Mouse (Mus musculus) stomach, postnatal 0 days (tissue): ENCODE measurements around the gene Nckipsd. TPM values are rescaled to one million over a fixed set of nuclear protein-coding genes. Genes with fewer than 3 reads are reported as not detected.
A peak's percentile ranks its signal among the peaks of the same experiment; 100 is the strongest.

ENCODE experiments used
- ATAC-seq: fragments of 200-750 bp; cut with Nextera tagmentation; 2 replicates; pipeline ENCODE4 v1.8.0; 2017; ENCODE audit not compliant: low FRiP score, low TSS enrichment
- DNase-seq: peaks from one replicate; pipeline ENCODE4 v3.0.0-alpha.2; 2016; ENCODE audit warnings: low spot score
- H3K27ac ChIP-seq: fragments of 300-500 bp; sonication (generic); replicated peaks from 2 replicates; pipeline ENCODE4 v1.5.1; 2014; ENCODE audit warnings: mild to moderate bottlenecking, control low read depth
- H3K27me3 ChIP-seq: fragments of 300-500 bp; sonication (generic); 2 replicates; pipeline ENCODE4 v1.6.1; 2014; ENCODE audit warnings: low read length; ENCODE audit not compliant: control insufficient read depth, insufficient read depth
- H3K36me3 ChIP-seq: fragments of 300-500 bp; sonication (generic); 2 replicates; pipeline ENCODE4 v1.6.1; 2014; ENCODE audit warnings: low read length, mixed read lengths; ENCODE audit not compliant: control insufficient read depth, insufficient read depth
- H3K4me1 ChIP-seq: fragments of 300-500 bp; sonication (generic); replicated peaks from 2 replicates; pipeline ENCODE4 v1.6.1; 2014; ENCODE audit warnings: antibody characterized with exemption; ENCODE audit not compliant: control insufficient read depth, insufficient read depth
- H3K4me2 ChIP-seq: fragments of 300-500 bp; sonication (generic); replicated peaks from 2 replicates; pipeline ENCODE4 v1.6.1; 2014; ENCODE audit warnings: low read depth, mild to moderate bottlenecking, control low read depth, moderate library complexity
- H3K4me3 ChIP-seq: fragments of 300-500 bp; sonication (generic); 2 replicates; pipeline ENCODE4 v1.5.1; 2014; ENCODE audit warnings: low read depth, low read length, control low read depth
- H3K9ac ChIP-seq: fragments of 300-500 bp; sonication (generic); 2 replicates; pipeline ENCODE4 v1.6.1; 2014; ENCODE audit warnings: mild to moderate bottlenecking, low read length, control low read depth, mixed read lengths
- H3K9me3 ChIP-seq: fragments of 300-500 bp; sonication (generic); 2 replicates; pipeline ENCODE4 v1.6.1; 2016; ENCODE audit warnings: low read length; ENCODE audit not compliant: control insufficient read depth
- CTCF ChIP-seq: IDR thresholded peaks from 2 replicates; pipeline ENCODE4 v1.5.1; 2016; ENCODE audit warnings: antibody characterized with exemption, low read depth, mild to moderate bottlenecking, moderate library complexity
- EP300 ChIP-seq: optimal IDR thresholded peaks from 2 replicates; pipeline ENCODE3; 2016; ENCODE audit warnings: antibody characterized with exemption
- WGBS: fragments of 180-500 bp; shearing (Covaris S2); extraction: QIAGEN DNeasy Blood & Tissue Kit; methylation state at CpG from one replicate; pipeline ENCODE4 v1.1.7; 2014; 5-methylcytosine and 5-hydroxymethylcytosine counted together
- polyA plus RNA-seq: library from polyadenylated mRNA; unstranded; fragments of >200 nt; fragmentation: Nextera tagmentation; extraction: Ambion mirVana; gene quantifications from 2 replicates; pipeline ENCODE4 v1.2.1, GENCODE M21; 2015

Nckipsd gene
- polyA plus RNA-seq, 1 experiment from 2014 or later, result 7.9 TPM

DNA sequence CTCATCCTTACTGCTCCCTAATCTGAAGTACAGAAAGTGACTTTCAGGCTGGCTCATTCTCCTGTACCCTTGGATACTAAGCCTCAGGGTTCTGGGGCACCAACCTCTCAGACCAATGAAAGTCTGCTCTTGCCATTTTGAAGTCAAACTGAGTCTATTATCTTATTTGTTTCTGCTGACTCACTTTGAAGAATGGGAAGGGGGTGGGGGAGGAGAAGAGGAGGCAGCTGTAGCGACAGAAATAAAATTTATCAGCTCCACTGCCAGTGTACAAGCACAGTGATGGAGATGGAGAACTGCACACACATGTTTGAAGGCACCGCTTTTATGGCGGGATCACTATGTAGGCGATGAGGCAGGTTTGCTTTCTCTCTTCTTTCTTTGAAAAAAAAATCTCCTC is 30.9 kb upstream of the Nckipsd start:
- Histone ChIP-seq H3K4me3 (no peak overlapping the region), H3K27ac (no peak overlapping the region), H3K9me3 (no peaks in the 10 kb centered on the region), H3K4me1 (peaks cover 4% of the 10 kb centered on the region; the same call in 1 of the 2 replicates), H3K4me2 (no peak overlapping the region), H3K36me3 (no peaks in the 10 kb centered on the region), H3K27me3 (no peaks in the 10 kb centered on the region), H3K9ac (no peak overlapping the region)
- DNase-seq, result no peak
- 73% methylated on average over 4 of the region's 4 CpGs for WGBS
- no peak for TF ChIP-seq CTCF
- TF ChIP-seq EP300, result no peak
- no peak for ATAC-seq

DNA sequence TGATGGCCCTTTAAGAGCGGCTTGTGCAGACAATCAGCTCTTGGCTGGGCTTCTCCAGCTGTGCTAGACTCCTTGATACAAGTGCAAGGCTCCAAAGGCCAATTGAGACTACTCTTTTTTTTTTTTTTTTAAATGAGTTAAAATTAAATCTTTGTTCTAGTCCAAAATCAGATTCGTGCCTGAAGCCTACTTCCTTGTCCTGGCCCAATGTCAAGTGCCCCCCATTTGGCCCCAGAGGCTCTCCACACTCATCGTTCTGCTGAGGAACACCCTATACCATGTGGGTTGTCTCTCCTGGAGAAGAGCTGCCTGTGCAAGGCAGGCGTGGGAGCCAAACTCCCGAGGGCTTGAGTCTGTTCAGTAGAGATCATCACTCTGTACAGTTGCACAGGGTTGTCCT is 27.2 kb upstream of the Nckipsd start:
- H3K4me3 ChIP-seq, result no peak overlapping the region
- ATAC-seq (no peak), DNase-seq (no peak)
- H3K27ac ChIP-seq, result no peak overlapping the region
- no peaks in the 10 kb centered on the region; the same call in none of the 2 replicates for H3K4me1 ChIP-seq
- no peak overlapping the region for H3K9ac ChIP-seq
- TF ChIP-seq CTCF (no peak), EP300 (no peak)
- H3K27me3 ChIP-seq, result no peaks in the 10 kb centered on the region
- 37% methylated on average over 5 of the region's 5 CpGs for WGBS
- no peaks in the 10 kb centered on the region for H3K9me3 ChIP-seq
- no peak overlapping the region for H3K4me2 ChIP-seq
- H3K36me3 ChIP-seq, result no peaks in the 10 kb centered on the region

DNA sequence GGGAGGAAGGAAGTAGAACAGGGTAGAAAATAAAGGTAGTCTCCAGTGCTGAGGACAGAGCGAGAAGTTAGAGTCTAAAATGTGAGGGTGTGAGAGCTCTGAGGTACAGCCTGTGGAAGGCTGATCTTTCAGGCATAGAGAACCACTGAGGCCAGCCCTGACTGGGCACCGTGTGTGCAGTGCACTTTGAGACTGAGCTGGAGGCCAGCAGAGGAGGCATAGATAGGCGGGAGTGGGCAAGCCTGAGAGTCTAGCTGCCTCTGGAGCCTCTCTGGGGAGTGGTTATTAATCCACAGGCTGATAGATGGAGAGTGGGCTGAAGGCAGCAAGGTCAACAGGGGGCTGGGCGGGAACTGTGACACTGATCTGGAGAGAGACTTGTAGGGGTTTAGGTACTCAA is 26.3 kb upstream of the Nckipsd start:
- Histone ChIP-seq H3K27ac (no peak overlapping the region), H3K27me3 (no peaks in the 10 kb centered on the region), H3K9me3 (no peaks in the 10 kb centered on the region), H3K4me2 (no peak overlapping the region), H3K9ac (no peak overlapping the region), H3K4me1 (no peaks in the 10 kb centered on the region; the same call in none of the 2 replicates), H3K4me3 (no peak overlapping the region), H3K36me3 (no peaks in the 10 kb centered on the region)
- no peak for ATAC-seq
- TF ChIP-seq CTCF (no peak), EP300 (no peak)
- DNase-seq, result no peak
- WGBS, result 50% methylated on average over 4 of the region's 4 CpGs

DNA sequence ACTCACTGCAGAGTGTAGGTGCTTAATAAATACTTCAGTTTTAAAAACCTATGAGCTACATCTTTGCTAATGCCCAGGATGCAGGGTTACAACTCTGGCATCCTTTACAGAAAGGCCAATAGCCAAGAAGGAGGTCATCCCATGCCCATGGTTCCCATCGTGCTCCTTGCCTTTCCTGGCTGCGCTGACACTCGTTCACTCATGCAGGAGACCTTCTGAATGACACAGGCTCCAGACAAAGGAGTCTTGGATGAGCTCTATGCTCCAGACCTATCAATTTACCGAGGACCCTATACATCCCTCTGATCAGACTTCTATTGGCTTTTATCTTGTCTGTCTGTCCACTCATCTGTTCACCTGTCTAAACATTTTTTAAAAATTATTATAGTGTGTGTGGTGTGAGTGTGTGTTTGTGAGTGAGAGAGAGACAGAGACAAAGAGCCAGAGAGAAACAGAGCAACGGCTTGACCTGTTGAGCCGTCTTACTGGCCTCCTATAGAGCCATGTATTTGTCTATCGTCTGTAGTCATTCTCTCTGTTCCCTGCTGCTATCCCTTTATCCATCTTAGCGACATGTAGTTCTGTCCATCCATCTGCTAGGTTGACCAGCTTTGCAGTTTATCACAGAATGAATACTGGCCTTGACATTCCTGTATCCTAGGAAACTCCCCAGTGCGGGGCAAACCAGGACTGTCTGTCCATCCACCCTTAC is 25.2 kb upstream of the Nckipsd start:
- 0 out of 2 replicates have a peak overlapping the region, but pooled peaks have one; percentile 41 for H3K9ac ChIP-seq
- ATAC-seq, result no peak; the same call in 1 of the 2 replicates
- peak overlapping the region; percentile 81 for H3K4me3 ChIP-seq
- peak overlapping the region; percentile 70 for H3K4me2 ChIP-seq
- TF ChIP-seq CTCF (no peak), EP300 (no peak)
- 25% methylated on average over 9 of the region's 9 CpGs for WGBS
- DNase-seq, result no peak
- H3K9me3 ChIP-seq, result no peaks in the 10 kb centered on the region
- no peaks in the 10 kb centered on the region for H3K27me3 ChIP-seq
- no peaks in the 10 kb centered on the region; the same call in none of the 2 replicates for H3K4me1 ChIP-seq
- H3K36me3 ChIP-seq, result no peaks in the 10 kb centered on the region
- peak overlapping the region; percentile 58; the same call in 1 of the 2 replicates for H3K27ac ChIP-seq

DNA sequence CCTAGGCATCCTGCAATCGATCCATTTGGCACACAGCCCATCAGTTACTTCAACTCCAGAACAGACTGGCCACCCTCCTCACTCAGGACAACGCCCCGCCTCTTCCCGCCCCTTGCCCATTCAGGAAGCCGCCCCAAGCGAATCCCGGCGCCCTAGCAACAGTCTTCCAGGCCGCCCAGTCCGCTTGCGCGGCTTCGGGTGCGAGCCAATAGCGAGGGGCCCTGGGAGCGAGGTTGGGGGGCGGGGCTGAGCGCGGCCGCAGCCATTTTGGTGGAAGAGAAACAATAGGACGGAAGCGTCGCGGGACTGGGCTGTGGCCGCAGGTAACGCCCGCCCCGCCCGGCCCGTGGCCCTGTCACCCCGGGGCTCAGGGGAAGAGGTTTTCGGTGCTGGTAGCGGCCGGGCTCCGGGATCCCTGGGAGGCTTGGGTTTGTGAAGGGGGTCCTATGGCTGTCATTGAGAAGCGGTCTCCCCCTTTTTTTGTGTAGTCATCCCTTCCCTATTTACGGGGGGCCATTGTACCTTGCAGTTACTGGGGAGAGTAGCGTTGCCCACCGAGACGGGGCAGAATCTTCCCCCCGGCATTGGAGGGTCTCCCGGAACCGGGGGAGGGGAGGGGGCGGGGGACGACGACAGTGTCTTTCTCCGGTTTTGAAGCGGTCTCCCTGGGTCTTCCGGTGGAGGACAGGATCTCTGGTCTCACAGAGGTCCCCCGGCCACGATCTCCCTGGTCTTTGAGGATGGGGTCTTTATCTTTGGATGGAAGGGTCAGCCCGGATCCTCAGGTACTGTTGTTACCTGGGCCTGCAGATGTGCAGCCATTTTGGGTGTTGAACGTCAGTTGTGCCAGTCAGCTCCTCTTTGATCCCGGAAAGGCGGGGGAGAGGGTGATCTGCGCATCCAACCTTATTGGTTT is 24.4 kb upstream of the Nckipsd start, which contains the start of gene Ip6k2:
Ip6k2 (plus strand) TSS at position 249 of the 916 bp plus-strand sequence.
- DNase-seq (peak; percentile 98), ATAC-seq (peak; percentile 99)
- under 1% methylated on average over 56 of the region's 56 CpGs for WGBS
- peak within 1 kb of the TSS; percentile 91 for H3K27ac ChIP-seq
- H3K9ac ChIP-seq, result peak within 1 kb of the TSS; percentile 93
- H3K36me3 ChIP-seq, result no peaks in the 10 kb centered on the region
- TF ChIP-seq CTCF (no peak), EP300 (no peak)
- peak within 1 kb of the TSS; percentile 70 for H3K4me2 ChIP-seq
- no peaks in the 10 kb centered on the region for H3K9me3 ChIP-seq
- no peaks in the 10 kb centered on the region for H3K27me3 ChIP-seq
- H3K4me3 ChIP-seq, result peak within 1 kb of the TSS; percentile 81
- no peaks in the 10 kb centered on the region; the same call in none of the 2 replicates for H3K4me1 ChIP-seq
